Comparison of ENCODE assay signal across 13 mouse cellular contexts in genomic region chr7:129691619-129692071, GRCm38 (mm10).
DNase-seq lines count a peak whose midpoint lies in the region; ATAC-seq and TF ChIP-seq lines count a peak whose summit lies in the region.
"Had no signal": no experiment of that assay in that cellular context is flagged by ENCODE, and none has a peak within 500 bp of the region (broad histone marks: within the 10 kb centered on the region; RNA-seq: fewer than 3 reads in every experiment).

No protein-coding gene starts in this region.

- no peaks in the 10 kb centered on the region for H3K4me1 ChIP-seq in forebrain, postnatal 0 days (ENCODE audit: insufficient read depth)
- no peaks in the 10 kb centered on the region for H3K4me1 ChIP-seq in forebrain, embryonic 14.5 days (ENCODE audit: control insufficient read depth, insufficient read depth, low read length)
- peaks cover 13% of the 10 kb centered on the region for H3K4me1 ChIP-seq in limb, embryonic 11.5 days (ENCODE audit: control insufficient read depth, insufficient read depth, low read length)
- no peaks in the 10 kb centered on the region; the same call in 1 of the 2 replicates for H3K4me1 ChIP-seq in forebrain, embryonic 12.5 days
- H3K4me1 ChIP-seq: liver, embryonic 12.5 days had no signal

- no peak overlapping the region for H3K4me3 ChIP-seq in forebrain, postnatal 0 days (ENCODE audit: low read depth, low read length)
- H3K4me3 ChIP-seq in forebrain, embryonic 14.5 days (ENCODE audit: low read depth, low read length) = no peak overlapping the region
- H3K4me3 ChIP-seq in layer of hippocampus, adult 2 months = no peak overlapping the region
- H3K4me3 ChIP-seq in limb, embryonic 11.5 days (ENCODE audit: low read depth, low read length) = no peak overlapping the region
- no peak overlapping the region for H3K4me3 ChIP-seq in forebrain, embryonic 12.5 days (replicated peaks)
- H3K4me3 ChIP-seq: liver, embryonic 12.5 days; myocyte had no signal

- ATAC-seq in forebrain, postnatal 0 days = peak; percentile 29
- ATAC-seq in forebrain, embryonic 14.5 days = no peak
- ATAC-seq in limb, embryonic 11.5 days (ENCODE audit: insufficient number of reproducible peaks, low FRiP score, low TSS enrichment, low read depth) = no peak
- no peak for ATAC-seq in forebrain, embryonic 12.5 days (ENCODE audit: low FRiP score)
- ATAC-seq: liver, embryonic 12.5 days had no signal

- no peaks in the 10 kb centered on the region; the same call in 1 of the 2 replicates for H3K27me3 ChIP-seq in forebrain, postnatal 0 days (ENCODE audit: insufficient read depth, low read length)
- no peaks in the 10 kb centered on the region for H3K27me3 ChIP-seq in forebrain, embryonic 14.5 days (replicated peaks; ENCODE audit: control insufficient read depth, insufficient read depth, low read length)
- H3K27me3 ChIP-seq in limb, embryonic 11.5 days (ENCODE audit: control insufficient read depth, insufficient read depth, low read length) = no peaks in the 10 kb centered on the region
- 0 out of 2 replicates have a peak, but pooled peaks cover 5% of the 10 kb centered on the region for H3K27me3 ChIP-seq in forebrain, embryonic 12.5 days
- H3K27me3 ChIP-seq: liver, embryonic 12.5 days had no signal

- H3K36me3 ChIP-seq in forebrain, postnatal 0 days (ENCODE audit: insufficient read depth) = no peaks in the 10 kb centered on the region
- no peaks in the 10 kb centered on the region for H3K36me3 ChIP-seq in forebrain, embryonic 14.5 days (ENCODE audit: control insufficient read depth, insufficient read depth, low read length)
- H3K36me3 ChIP-seq in limb, embryonic 11.5 days (ENCODE audit: control insufficient read depth, insufficient read depth, low read length) = no peaks in the 10 kb centered on the region
- H3K36me3 ChIP-seq in forebrain, embryonic 12.5 days (replicated peaks) = no peaks in the 10 kb centered on the region
- H3K36me3 ChIP-seq: liver, embryonic 12.5 days had no signal

- no peak for TF ChIP-seq CTCF in forebrain, postnatal 0 days (IDR thresholded peaks at IDR 0.05; ENCODE audit: low read depth)
- no peak for TF ChIP-seq CTCF in layer of hippocampus, adult 2 months (conservative IDR thresholded peaks at IDR 0.05)

- H3K27ac ChIP-seq in forebrain, postnatal 0 days (ENCODE audit: low read depth, low read length) = no peak overlapping the region
- H3K27ac ChIP-seq in forebrain, embryonic 14.5 days (ENCODE audit: low read depth, low read length) = no peak overlapping the region
- no peak overlapping the region for H3K27ac ChIP-seq in layer of hippocampus, adult 2 months
- H3K27ac ChIP-seq in limb, embryonic 11.5 days (replicated peaks; ENCODE audit: low read depth, low read length) = no peak overlapping the region; the same call in 1 of the 2 replicates
- H3K27ac ChIP-seq in forebrain, embryonic 12.5 days = no peak overlapping the region
- H3K27ac ChIP-seq: liver, embryonic 12.5 days had no signal

- H3K9me3 ChIP-seq in forebrain, postnatal 0 days (ENCODE audit: low read length) = no peaks in the 10 kb centered on the region
- no peaks in the 10 kb centered on the region for H3K9me3 ChIP-seq in forebrain, embryonic 14.5 days (replicated peaks; ENCODE audit: control insufficient read depth, low read length)
- H3K9me3 ChIP-seq in limb, embryonic 11.5 days (ENCODE audit: control insufficient read depth, low read length) = no peaks in the 10 kb centered on the region
- H3K9me3 ChIP-seq in forebrain, embryonic 12.5 days = no peaks in the 10 kb centered on the region
- H3K9me3 ChIP-seq: liver, embryonic 12.5 days had no signal

- H3K9ac ChIP-seq in forebrain, postnatal 0 days = no peak overlapping the region
- H3K9ac ChIP-seq in forebrain, embryonic 14.5 days (ENCODE audit: low read length) = no peak overlapping the region
- H3K9ac ChIP-seq in limb, embryonic 11.5 days (ENCODE audit: low read length) = no peak overlapping the region
- H3K9ac ChIP-seq in forebrain, embryonic 12.5 days = no peak overlapping the region
- H3K9ac ChIP-seq: liver, embryonic 12.5 days had no signal

- DNase-seq in forebrain, postnatal 0 days = peak; percentile 13
- DNase-seq in forebrain, embryonic 14.5 days (ENCODE audit: low spot score) = no peak
- peak; percentile 29 to 31 for DNase-seq in layer of hippocampus, adult 2 months (ENCODE audit: low spot score in 2 of 2)
- no peak for DNase-seq in layer of hippocampus, adult 9-10 months (ENCODE audit: low spot score)
- peak; percentile 11 for DNase-seq in brain, adult 2 months (ENCODE audit: low read depth, low spot score)
- peak; percentile 46 for DNase-seq in limb, embryonic 11.5 days (ENCODE audit: low spot score)
- no peak for DNase-seq in MN1 (ENCODE audit: low spot score)
- DNase-seq: cerebellum, adult 11 months; gastrocnemius, postnatal 36 days; kidney, adult 18-20 months had no signal

- WGBS in forebrain, postnatal 0 days = 33% methylated on average over 3 of the region's 3 CpGs
- WGBS in forebrain, embryonic 14.5 days = 52% methylated on average over 3 of the region's 3 CpGs
- 17% methylated on average over 3 of the region's 3 CpGs for WGBS in limb, embryonic 11.5 days
- 49% methylated on average over 3 of the region's 3 CpGs for WGBS in forebrain, embryonic 12.5 days

- no peak overlapping the region for H3K4me2 ChIP-seq in forebrain, postnatal 0 days (ENCODE audit: low read depth)
- no peak overlapping the region for H3K4me2 ChIP-seq in forebrain, embryonic 14.5 days (ENCODE audit: low read length)
- no peak overlapping the region for H3K4me2 ChIP-seq in limb, embryonic 11.5 days (ENCODE audit: low read depth, severe bottlenecking)
- no peak overlapping the region for H3K4me2 ChIP-seq in forebrain, embryonic 12.5 days
- H3K4me2 ChIP-seq: liver, embryonic 12.5 days had no signal

Comparison
In these comparisons a context has a peak if more than half of its experiments do, and no peak if none do; other contexts are left out.
1. DNase-seq: peak in forebrain, postnatal 0 days (single experiment), layer of hippocampus, adult 2 months (2 of 2), brain, adult 2 months (single experiment) and limb, embryonic 11.5 days (single experiment); none in forebrain, embryonic 14.5 days (single experiment), layer of hippocampus, adult 9-10 months (single experiment) and MN1 (single experiment).